Mouse (Mus musculus) embryonic facial prominence, embryonic 13.5 days (tissue): ENCODE results near the gene Abt1. TPM values are rescaled to one million over a fixed set of nuclear protein-coding genes. Genes with fewer than 3 reads are reported as not detected.
A peak's percentile ranks its signal among the peaks of the same experiment; 100 is the strongest.

Experiments
- ATAC-seq: fragments of 200-750 bp; cut with Nextera tagmentation; 2 replicates; pipeline ENCODE4 v1.8.0; 2017; ENCODE audit warnings: low read depth; ENCODE audit not compliant: insufficient number of reproducible peaks, insufficient read depth, low FRiP score, low TSS enrichment
- H3K27ac ChIP-seq: fragments of 300-500 bp; sonication (generic); 2 replicates; pipeline ENCODE4 v1.5.1; 2015; ENCODE audit warnings: moderate library complexity, mild to moderate bottlenecking, inconsistent platforms
- H3K27me3 ChIP-seq: fragments of 300-500 bp; sonication (generic); 2 replicates; pipeline ENCODE4 v1.6.1; 2015; ENCODE audit warnings: mild to moderate bottlenecking, inconsistent platforms
- H3K36me3 ChIP-seq: fragments of 300-500 bp; sonication (generic); 2 replicates; pipeline ENCODE4 v1.6.1; 2015; ENCODE audit warnings: mild to moderate bottlenecking, inconsistent platforms
- H3K4me1 ChIP-seq: fragments of 300-500 bp; sonication (generic); 2 replicates; pipeline ENCODE4 v1.6.1; 2015; ENCODE audit warnings: inconsistent platforms
- H3K4me2 ChIP-seq: fragments of 300-500 bp; sonication (generic); 2 replicates; pipeline ENCODE4 v1.6.1; 2015; ENCODE audit warnings: moderate library complexity, mild to moderate bottlenecking, inconsistent platforms
- H3K4me3 ChIP-seq: fragments of 300-500 bp; sonication (generic); 2 replicates; pipeline ENCODE4 v1.5.1; 2015; ENCODE audit warnings: mild to moderate bottlenecking, inconsistent platforms
- H3K9ac ChIP-seq: fragments of 300-500 bp; sonication (generic); 2 replicates; pipeline ENCODE4 v1.6.1; 2015; ENCODE audit warnings: mild to moderate bottlenecking, inconsistent platforms
- H3K9me3 ChIP-seq: fragments of 300-500 bp; sonication (generic); 2 replicates; pipeline ENCODE4 v1.6.1; 2016; ENCODE audit warnings: inconsistent platforms
- WGBS: fragments of 180-500 bp; shearing (Covaris S2); methylation state at CpG from one replicate; pipeline ENCODE4 v1.1.7; 2015; ENCODE audit warnings: mixed read lengths; 5-methylcytosine and 5-hydroxymethylcytosine counted together
- polyA plus RNA-seq: library from polyadenylated mRNA; unstranded; fragments of >200 nt; fragmentation: Nextera tagmentation; extraction: Ambion mirVana; gene quantifications from 2 replicates; pipeline ENCODE4 v1.2.1, GENCODE M21; 2015

Abt1 gene
- polyA plus RNA-seq, 1 experiment from 2014 or later, result 14.6 TPM

- Histone ChIP-seq H3K9ac (peak overlapping the region; percentile 78), H3K4me3 (peak overlapping the region; percentile 69), H3K27me3 (0 out of 2 replicates have a peak, but pooled peaks cover 1% of the 10 kb centered on the region), H3K9me3 (no peaks in the 10 kb centered on the region), H3K4me2 (peak overlapping the region; percentile 55), H3K27ac (peak overlapping the region; percentile 96), H3K36me3 (no peaks in the 10 kb centered on the region), H3K4me1 (peaks cover 1% of the 10 kb centered on the region)
- ATAC-seq, result no peak
- under 1% methylated on average over 9 of the region's 9 CpGs for WGBS
These were observed 30.3 kb upstream of the Abt1 start for GRCm38 (mm10) chr13:23453926-23454325.

DNA sequence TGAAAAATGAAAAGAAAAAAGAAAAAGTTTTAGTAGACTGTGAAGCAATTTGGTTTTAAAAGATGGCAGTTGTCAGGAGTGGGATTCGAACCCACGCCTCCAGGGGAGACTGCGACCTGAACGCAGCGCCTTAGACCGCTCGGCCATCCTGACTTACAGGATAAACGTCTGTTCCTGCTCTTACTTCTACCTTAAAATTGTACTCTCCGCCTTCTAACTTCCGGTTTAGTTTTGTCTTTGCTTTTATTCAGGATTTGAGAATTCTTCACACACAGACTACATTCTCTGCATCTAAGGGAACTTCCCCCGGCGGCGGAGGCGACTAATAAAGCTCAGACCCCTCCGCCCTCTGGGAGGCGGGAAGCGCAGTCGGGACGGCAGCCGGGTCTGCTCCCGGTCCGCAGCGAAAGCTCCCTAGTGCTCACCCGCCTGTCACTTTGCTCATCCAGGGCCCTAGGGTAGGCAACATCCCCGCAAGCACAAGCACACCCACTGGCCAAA is 29.7 kb upstream of the Abt1 start:
- peak; percentile 81 for ATAC-seq
- no peaks in the 10 kb centered on the region for H3K27me3 ChIP-seq
- peak overlapping the region; percentile 69 for H3K4me3 ChIP-seq
- H3K4me2 ChIP-seq, result peak overlapping the region; percentile 55
- no peaks in the 10 kb centered on the region for H3K36me3 ChIP-seq
- peak overlapping the region; percentile 96 for H3K27ac ChIP-seq
- under 1% methylated on average over 25 of the region's 25 CpGs for WGBS
- no peaks in the 10 kb centered on the region for H3K9me3 ChIP-seq
- H3K4me1 ChIP-seq, result peaks cover 7% of the 10 kb centered on the region
- peak overlapping the region; percentile 78 for H3K9ac ChIP-seq

DNA sequence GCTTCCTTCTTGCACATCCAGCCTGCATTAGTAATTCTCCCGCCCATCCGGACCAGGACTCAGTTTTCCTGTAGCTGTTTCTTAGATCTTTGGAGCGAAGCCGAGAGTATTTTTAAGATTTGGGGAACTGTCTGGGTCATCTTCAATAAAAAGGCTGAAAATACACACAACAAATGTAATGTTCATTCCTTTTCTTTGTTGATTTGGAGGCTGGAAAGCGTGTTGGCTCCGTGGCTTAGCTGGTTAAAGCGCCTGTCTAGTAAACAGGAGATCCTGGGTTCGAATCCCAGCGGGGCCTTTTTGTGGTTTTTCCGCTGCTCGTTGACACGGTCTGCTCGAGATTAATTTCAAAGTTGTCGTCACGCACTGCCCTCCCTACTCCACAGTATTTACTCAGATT is 26.7 kb upstream of the Abt1 start:
- Histone ChIP-seq H3K4me3 (peak overlapping the region; percentile 59), H3K4me2 (peak overlapping the region; percentile 68), H3K9ac (peak overlapping the region; percentile 71), H3K9me3 (no peaks in the 10 kb centered on the region), H3K36me3 (no peaks in the 10 kb centered on the region), H3K4me1 (peaks cover 7% of the 10 kb centered on the region), H3K27me3 (no peaks in the 10 kb centered on the region), H3K27ac (peak overlapping the region; percentile 62; the same call in 1 of the 2 replicates)
- WGBS, result 0% methylated on average over 15 of the region's 15 CpGs
- ATAC-seq, result no peak

DNA sequence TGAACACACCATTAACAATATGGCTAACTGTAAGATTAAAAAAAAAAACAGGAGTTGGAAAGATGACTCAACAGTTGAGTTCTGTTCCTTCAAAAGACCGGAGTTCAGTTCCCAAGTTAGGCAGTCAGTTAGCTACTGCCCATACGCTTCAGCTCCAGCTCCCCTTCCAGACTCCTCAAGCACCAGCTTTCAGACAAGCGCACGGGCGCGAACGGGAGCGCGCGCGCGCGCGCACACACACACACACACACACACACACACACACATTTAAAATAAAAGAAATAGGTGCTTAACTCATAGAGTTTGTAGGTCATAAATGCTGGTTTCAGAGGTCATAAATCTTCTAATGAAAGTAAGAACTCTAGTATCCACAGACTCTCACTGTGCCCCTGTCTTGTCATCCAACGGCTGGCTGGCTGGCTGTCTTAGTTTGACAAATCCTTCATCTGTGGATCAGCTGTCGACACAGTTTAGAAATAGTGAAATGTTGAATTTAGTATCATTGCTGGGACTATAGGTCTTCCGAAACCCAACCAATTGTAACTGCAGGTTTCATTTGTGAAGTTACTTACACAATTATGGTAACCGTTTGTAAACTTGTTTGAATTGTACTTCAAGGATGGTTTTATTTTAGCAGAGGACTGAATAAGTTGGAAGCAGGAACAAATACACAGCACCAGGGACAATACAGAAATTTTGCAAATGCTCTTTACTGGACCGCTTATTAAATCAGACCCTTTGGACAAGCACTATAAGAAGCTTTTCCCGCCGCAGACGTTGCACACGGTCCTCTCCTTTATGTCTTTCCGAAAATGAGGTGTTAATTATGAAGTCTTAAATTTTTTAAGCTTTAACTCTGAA is 25.8 kb upstream of the Abt1 start:
- Histone ChIP-seq H3K9me3 (no peaks in the 10 kb centered on the region), H3K36me3 (no peaks in the 10 kb centered on the region), H3K4me1 (peaks cover 11% of the 10 kb centered on the region), H3K27me3 (no peaks in the 10 kb centered on the region), H3K4me2 (peak overlapping the region; percentile 68), H3K4me3 (peak overlapping the region; percentile 59), H3K9ac (peak overlapping the region; percentile 71), H3K27ac (peak overlapping the region; percentile 39)
- under 1% methylated on average over 24 of the region's 24 CpGs for WGBS
- ATAC-seq, result no peak

GRCm38 (mm10) chr13:23448758-23449157 is 25.1 kb upstream of the Abt1 start:
- H3K9me3 ChIP-seq, result no peaks in the 10 kb centered on the region
- WGBS, result 30% methylated on average over 3 of the region's 3 CpGs
- 0 out of 2 replicates have a peak overlapping the region, but pooled peaks have one; percentile 39 for H3K27ac ChIP-seq
- no peak for ATAC-seq
- no peaks in the 10 kb centered on the region for H3K36me3 ChIP-seq
- peak overlapping the region; percentile 59 for H3K4me3 ChIP-seq
- H3K4me1 ChIP-seq, result peaks cover 14% of the 10 kb centered on the region
- no peak overlapping the region for H3K9ac ChIP-seq
- no peaks in the 10 kb centered on the region for H3K27me3 ChIP-seq
- H3K4me2 ChIP-seq, result peak overlapping the region; percentile 68

- Histone ChIP-seq H3K9me3 (no peaks in the 10 kb centered on the region), H3K27ac (peak overlapping the region; percentile 73), H3K9ac (peak overlapping the region; percentile 68), H3K4me2 (peak overlapping the region; percentile 68), H3K4me3 (peak overlapping the region; percentile 64), H3K4me1 (peaks cover 14% of the 10 kb centered on the region), H3K36me3 (no peaks in the 10 kb centered on the region), H3K27me3 (no peaks in the 10 kb centered on the region)
- 0 out of 2 replicates have a peak, but pooled peaks have one; percentile 61 for ATAC-seq
- WGBS, result under 1% methylated on average over 16 of the region's 16 CpGs
These were observed 22.9 kb upstream of the Abt1 start for GRCm38 (mm10) chr13:23446498-23446952.

GRCm38 (mm10) chr13:23445561-23446320 is 22.1 kb upstream of the Abt1 start:
- no peaks in the 10 kb centered on the region for H3K27me3 ChIP-seq
- H3K27ac ChIP-seq, result peak overlapping the region; percentile 99
- ATAC-seq, result peak; percentile 89
- no peaks in the 10 kb centered on the region for H3K36me3 ChIP-seq
- H3K4me3 ChIP-seq, result peak overlapping the region; percentile 64
- no peaks in the 10 kb centered on the region for H3K9me3 ChIP-seq
- peak overlapping the region; percentile 68 for H3K4me2 ChIP-seq
- H3K9ac ChIP-seq, result peak overlapping the region; percentile 86
- peaks cover 14% of the 10 kb centered on the region for H3K4me1 ChIP-seq
- under 1% methylated on average over 55 of the region's 55 CpGs for WGBS

DNA sequence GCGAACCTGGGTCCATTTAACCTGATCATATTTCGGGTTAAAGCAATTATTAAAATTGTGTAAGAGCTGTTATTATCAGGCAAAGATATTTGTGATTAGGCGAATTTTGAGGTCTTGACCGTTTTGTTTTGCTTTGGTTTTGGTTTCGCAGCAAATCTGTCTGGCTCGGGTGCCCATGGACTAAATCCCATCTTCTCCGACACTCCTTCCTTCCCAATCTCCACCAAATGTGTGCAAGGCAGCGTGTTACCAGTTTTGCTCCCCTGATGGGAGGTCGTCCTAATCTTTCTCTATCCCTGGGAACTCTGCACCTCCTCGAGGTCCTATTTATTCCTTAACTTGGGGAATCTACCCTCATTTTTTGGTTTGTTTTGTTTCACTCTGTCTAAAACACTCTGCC is 21.5 kb upstream of the Abt1 start:
- Histone ChIP-seq H3K4me3 (peak overlapping the region; percentile 64), H3K4me1 (peaks cover 14% of the 10 kb centered on the region), H3K36me3 (no peaks in the 10 kb centered on the region), H3K27me3 (no peaks in the 10 kb centered on the region), H3K27ac (peak overlapping the region; percentile 99), H3K9ac (peak overlapping the region; percentile 86), H3K9me3 (no peaks in the 10 kb centered on the region), H3K4me2 (peak overlapping the region; percentile 68)
- no peak for ATAC-seq
- 2% methylated on average over 10 of the region's 10 CpGs for WGBS

DNA sequence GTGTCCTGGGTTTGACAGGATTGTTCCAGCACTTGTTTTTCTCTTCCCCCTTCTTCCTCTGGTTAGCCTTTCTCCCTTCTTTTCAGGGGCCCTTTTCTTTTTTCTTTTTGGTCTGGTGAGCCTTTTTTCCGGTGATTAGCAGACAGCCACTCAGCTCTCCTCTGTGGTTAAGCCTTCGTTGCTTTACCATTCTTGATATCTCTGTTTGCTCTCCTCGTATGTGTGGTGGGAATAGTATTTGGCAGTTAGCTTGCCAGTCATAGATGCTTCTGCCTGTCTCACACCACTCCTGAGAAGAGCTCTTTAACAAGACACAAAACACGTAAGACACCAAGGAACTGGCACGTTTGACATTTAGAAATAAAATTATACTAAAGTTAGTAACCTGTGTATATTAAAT is 20.8 kb upstream of the Abt1 start:
- Histone ChIP-seq H3K9ac (0 out of 2 replicates have a peak overlapping the region, but pooled peaks have one; percentile 49), H3K4me1 (peaks cover 14% of the 10 kb centered on the region), H3K9me3 (no peaks in the 10 kb centered on the region), H3K4me3 (peak overlapping the region; percentile 64), H3K27me3 (no peaks in the 10 kb centered on the region), H3K4me2 (peak overlapping the region; percentile 68), H3K36me3 (no peaks in the 10 kb centered on the region), H3K27ac (peak overlapping the region; percentile 22; the same call in 1 of the 2 replicates)
- WGBS, result 57% methylated on average over 5 of the region's 5 CpGs
- ATAC-seq, result no peak

- Histone ChIP-seq H3K4me3 (no peak overlapping the region), H3K36me3 (no peaks in the 10 kb centered on the region)
- 59% methylated on average over 10 of the region's 10 CpGs for WGBS
These were observed 16.2 kb upstream of the Abt1 start for GRCm38 (mm10) chr13:23439901-23440300.

DNA sequence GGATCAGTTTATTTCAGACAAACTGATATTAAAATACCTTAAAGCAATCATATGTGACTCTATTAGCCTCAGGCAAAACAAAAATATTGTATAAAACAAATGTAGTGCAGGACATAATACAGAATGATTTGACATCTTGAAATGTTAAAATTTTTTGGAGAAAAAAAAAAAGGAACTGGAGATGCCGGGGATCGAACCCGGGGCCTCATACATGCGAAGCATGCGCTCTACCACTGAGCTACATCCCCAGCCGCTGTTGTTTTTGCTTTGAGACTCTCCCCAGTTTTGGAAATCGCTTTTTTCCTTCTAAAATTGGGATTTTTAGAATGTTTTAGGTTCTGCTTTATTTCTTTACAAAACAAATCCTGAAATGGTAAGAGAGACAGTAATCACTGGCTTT is 14.9 kb upstream of the Abt1 start:
- no peaks in the 10 kb centered on the region for H3K36me3 ChIP-seq
- peaks cover 13% of the 10 kb centered on the region for H3K4me1 ChIP-seq
- H3K4me3 ChIP-seq, result peak overlapping the region; percentile 59
- no peak overlapping the region for H3K9ac ChIP-seq
- no peak for ATAC-seq
- H3K27ac ChIP-seq, result peak overlapping the region; percentile 22; the same call in 1 of the 2 replicates
- WGBS, result under 1% methylated on average over 7 of the region's 7 CpGs
- peak overlapping the region; percentile 66 for H3K4me2 ChIP-seq
- no peaks in the 10 kb centered on the region for H3K9me3 ChIP-seq
- no peaks in the 10 kb centered on the region for H3K27me3 ChIP-seq

More at GRCm38 (mm10) chr13:23439901-23440300, 16.2 kb upstream of the Abt1 start:
- no peak overlapping the region for H3K4me2 ChIP-seq
- 0 out of 2 replicates have a peak overlapping the region, but pooled peaks have one; percentile 28 for H3K27ac ChIP-seq
- H3K9me3 ChIP-seq, result no peaks in the 10 kb centered on the region
- no peak overlapping the region for H3K9ac ChIP-seq
- peaks cover 13% of the 10 kb centered on the region for H3K4me1 ChIP-seq
- no peaks in the 10 kb centered on the region for H3K27me3 ChIP-seq
- ATAC-seq, result no peak
